Mouse (Mus musculus): ENCODE results near the gene Prkar1a.
"Not testable (repeated sequence)": the region's sequence is repeated elsewhere in the genome, so short reads cannot be mapped to it uniquely, and the experiment has no call there.

The Prkar1a gene

DNA sequence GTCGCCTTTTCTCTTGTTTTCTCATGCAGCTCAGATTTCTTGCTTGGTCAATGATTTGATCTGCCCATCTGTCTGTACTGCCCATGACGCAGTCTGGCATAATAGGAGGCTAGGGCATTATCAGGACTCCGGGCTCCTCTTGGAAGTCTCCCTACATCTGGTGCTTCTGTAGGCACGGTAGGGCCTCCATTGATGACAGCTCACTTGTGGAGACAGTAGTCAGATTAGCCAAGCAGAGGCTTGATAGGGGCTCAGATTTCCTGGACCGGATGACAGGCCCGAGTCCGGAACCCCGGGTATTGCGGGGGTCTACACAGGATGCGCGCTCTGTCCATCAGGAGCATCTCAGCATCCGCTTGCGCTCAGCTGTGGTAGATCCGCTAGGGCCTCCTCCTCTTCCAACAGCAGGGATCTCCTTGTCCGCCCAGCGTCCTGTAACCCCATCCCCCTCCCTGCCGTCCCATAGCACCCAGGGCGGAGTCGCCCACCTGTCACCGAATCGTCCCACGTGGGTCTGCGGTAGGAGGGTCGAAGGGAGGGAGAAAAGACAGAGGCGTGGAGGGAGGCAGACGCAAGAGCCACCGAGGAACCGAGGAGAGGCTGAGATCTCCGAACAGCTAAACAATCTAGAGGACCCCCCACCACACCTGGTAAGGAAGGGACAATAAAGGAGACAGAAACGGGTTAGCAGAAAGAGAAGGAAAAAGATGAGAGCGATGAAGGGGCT is 933 bp downstream of the Prkar1a start:
- DNase-seq: peak; percentile 73

DNA sequence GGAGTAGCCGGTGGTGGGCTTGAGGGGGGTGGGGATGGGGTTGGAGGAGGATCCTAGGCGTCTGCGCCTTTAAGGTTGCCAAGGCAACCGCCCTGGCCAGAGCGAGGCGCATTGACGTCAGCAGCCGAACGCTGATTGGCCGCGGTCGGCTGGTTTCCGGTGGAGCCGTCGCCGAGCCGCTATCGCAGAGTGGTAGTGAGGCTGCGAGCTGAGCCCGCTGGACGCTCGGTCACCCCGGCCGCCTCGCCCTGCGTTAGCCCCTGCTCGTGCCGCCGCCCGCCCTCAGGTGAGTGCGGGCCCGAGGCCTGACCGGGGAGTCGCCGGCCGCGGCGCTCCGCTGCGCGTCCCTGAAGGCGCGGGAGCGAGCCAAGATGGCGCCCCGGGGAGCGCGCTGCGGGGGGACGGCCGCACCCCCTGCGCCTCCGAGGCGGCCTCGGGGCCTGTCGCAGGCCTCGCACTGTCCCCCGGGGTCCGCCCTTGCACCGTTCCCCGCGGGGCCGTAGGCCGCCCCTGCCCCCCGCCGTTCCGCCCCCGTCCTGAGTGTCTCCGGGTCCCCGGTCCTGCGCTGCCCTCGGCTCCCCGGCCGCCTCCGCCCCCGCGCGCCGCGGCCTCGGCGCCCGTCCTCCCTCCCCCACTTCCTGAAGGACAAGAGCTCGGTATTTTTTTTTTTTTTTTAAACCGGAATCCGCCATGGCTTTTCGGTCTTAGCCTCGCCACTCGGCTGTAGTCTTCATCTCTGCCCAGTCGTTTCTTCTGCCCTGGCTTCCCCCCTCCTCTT is 1.8 kb downstream of the Prkar1a start:
- DNase-seq: peak; percentile 93

DNA sequence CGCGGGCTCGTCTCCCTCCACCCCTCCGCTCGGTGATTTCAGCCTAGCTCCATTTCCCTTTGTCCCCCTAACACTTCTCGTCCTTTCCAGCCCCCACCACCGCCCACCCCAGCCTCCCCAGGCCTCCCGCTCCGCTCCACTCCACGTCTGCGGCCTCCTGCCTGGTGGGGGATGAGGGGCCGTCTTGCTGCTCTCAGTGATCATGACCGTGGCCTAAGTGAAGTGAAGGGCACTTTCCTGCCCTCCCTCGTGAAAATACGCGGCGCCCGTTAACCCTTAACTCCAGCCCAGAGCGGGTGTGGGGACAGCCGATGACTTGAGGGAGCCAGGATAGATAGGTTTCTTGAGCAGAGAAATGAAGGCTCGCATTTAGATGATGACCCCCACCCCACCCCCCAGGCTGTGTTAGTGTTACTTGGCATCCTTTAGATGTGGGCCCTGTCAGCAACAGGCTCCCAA is 2.4 kb downstream of the Prkar1a start:
- DNase-seq: peak; percentile 62

DNA sequence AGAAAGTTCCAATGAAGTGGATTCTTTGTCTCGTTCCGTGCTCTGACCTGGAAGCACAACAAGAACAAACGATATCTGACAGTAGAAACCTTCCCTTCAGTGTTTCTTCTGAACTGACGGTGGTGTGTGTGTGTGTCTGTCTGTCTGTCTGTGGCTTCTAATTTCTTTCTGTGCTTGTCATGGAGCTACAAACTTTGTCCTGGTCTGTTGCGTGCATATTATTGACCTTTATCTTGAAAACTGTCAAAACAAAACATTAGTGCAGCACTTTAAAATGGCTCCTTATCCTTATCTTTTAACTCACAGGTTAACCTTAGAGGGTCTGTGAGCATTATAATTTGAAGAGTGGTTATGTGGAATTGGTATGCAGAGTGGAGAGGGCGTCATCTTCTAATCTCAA is 3.3 kb downstream of the Prkar1a start:
- no peak for DNase-seq

DNA sequence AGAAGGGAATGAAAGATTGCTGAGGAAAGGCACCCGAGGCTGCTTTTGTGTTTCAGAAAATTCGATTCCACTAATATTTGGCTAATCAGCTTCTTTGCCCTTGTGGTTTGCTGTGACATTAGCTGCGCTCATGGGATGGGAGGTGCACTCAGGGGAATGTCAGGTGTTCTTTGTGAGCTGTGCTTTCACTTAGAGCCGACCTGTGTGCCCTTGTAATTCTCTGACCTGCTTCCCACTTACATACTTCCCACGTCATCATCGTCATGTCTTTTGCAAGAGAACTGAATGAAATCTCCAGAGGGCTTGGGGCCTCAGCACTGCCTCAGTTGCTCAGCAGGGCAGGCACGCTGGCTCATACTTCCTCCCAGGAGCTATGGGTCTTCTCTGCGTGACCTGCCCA is 4.0 kb downstream of the Prkar1a start:
- no peak for DNase-seq

DNA sequence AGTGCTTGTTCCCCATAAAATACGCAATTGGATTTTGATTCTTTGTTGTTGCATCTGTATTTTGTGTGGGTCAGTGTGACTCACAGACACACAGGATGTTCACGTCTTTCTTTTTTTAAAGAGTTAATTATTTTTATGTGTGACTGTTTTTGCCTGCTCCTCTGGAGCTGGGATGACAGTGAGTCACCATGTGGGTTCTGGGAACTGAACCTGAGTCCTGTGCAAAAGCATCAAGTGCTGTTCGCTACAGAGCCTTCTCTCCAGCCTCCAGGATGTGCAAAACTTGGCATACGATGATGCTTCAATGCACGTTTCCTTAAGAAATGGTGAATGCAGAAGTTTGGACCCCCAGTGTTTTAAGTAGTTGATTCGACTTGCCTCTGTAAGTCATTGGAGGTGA is 5.4 kb downstream of the Prkar1a start:
- no peak for DNase-seq

DNA sequence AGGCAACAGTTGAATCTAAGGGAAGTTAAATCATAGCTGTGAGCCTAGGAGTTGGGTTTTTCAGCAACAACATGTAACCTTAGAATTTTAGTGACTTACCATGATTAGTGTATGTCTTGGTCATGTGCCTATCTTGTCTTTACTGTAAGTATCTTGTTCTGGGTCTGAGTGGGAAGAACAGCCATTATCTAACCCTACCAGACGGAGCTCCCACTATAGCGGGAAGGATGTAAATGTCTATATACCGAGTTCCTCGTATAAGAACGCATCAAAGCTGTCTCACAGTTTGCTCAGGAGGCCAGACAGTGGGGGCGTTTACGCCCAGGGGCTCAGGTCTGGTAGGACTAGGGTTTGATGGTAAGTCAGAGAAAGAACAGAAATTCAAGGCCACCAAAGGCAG is 7.0 kb downstream of the Prkar1a start:
- DNase-seq: no peak

DNA sequence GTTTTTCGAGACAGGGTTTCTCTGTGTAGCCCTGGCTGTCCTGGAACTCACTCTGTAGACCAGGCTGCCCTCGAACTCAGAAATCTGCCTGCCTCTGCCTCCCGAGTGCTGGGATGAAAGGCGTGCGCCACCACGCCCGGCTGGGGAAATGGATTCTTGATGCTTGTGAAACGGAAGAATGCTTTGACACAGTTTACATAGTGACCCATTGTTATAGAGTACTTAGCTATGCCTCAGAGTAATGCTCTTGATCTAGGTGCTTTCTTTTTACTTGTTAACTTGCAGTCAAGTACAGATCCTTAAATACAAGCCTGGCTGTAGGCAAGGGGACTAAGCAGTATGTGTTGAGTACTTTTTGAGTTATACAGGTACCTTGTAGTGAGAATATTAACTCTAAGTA is 11.3 kb downstream of the Prkar1a start:
- DNase-seq: not testable (repeated sequence)

DNA sequence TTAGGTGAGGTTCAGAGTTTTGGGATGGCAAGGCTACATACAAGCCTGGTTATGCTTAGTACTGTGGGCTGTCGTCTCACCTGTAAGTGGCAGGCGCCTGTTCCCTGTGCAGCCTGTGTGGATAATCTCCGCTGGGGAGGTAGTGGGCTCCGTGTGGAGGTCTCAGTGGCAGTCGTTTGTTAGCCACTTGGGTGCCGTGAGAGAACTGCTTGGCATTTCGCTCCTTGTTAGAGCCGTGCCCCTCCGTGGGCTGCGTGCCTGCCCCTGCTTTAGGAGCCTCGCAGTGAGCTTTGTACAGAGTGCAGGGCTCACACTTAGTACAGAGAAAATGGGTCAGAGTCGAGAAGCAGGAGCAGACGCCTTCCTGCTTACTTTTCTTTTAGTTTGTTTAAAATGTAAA is 15.1 kb downstream of the Prkar1a start:
- no peak for DNase-seq

DNA sequence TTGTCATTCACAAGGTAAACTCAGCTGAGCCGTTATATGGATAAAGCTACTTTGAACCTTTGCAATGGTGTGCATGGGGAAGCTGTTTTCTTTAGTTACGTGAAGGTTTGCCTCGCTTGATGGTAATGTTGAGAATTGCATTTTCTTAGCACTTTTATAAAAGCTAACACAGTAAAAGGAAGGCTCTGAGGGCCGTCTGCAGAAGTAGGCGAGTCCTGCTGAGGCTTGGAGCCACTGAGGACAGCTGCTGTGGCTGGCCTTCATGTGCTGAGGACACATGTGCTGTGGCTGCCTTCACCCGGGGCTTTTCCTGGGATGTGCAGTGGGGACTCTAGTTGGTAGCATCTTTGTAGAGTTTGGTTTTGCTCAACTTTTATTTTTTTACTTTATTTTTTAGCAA is 16.2 kb downstream of the Prkar1a start:
- DNase-seq: no peak

DNA sequence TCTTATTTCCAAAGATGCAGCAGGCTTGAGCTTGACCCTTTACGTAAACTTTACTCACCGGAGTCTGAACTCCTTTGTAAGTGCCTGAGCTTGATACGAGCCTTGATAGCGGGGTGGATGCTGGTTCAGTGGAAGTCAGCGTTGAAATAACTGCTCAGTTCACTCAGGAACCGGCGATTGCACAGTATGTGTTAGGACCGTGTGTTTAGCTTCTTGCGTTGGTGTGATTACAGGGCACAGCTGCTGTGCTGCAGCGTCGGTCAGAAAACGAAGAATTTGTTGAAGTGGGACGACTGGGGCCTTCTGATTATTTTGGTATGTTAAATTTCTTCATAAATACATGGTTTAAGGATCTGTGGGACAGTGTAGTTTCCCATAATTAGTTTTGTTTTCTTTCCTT is 17.2 kb downstream of the Prkar1a start:
- DNase-seq: no peak

DNA sequence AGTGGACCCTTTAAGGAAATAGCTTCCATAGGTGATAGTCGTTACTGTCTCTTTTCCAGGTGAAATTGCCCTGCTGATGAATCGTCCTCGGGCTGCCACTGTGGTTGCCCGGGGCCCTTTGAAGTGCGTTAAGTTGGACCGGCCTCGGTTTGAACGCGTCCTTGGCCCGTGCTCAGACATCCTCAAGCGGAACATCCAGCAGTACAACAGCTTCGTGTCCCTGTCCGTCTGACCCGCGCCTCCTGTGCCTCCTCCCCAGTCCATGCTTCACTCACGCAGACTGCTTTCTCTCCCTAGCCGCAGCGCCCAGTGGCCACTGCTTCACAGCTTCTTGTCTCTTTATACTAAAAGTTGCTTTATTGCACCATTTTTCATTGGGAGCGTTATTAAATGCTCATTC is 18.2 kb downstream of the Prkar1a start:
- DNase-seq: no peak

DNA sequence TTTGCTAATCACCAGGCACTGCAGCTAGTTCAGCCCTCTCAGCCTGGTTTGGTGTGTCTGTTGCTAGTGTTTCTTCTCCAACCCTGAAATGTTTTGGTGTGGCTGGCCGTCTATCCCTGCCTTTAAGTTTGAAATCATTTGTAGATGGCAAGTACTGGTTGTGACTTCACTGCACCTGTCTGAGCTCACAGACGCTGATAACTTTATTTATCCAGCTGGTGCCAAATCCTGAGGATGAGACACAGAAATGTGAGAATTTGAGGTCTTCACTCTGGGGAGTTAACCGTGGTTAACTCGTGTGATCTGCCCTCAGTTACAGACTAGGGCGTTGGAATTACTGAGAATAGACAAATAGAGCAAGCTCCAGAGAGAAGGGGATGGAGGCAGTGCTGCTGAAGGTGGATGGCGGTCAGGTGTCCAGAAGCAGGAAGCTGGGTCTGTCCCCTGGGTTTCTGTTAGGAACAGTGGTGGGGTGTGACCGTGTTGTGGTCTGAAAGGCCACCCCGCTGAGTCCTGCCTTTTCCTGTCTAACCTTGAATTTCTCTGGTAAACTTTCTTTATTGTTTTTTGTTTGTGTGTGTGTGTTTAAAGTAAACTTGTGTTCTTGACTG is 19.0 kb downstream of the Prkar1a start:
- DNase-seq: no peak

DNA sequence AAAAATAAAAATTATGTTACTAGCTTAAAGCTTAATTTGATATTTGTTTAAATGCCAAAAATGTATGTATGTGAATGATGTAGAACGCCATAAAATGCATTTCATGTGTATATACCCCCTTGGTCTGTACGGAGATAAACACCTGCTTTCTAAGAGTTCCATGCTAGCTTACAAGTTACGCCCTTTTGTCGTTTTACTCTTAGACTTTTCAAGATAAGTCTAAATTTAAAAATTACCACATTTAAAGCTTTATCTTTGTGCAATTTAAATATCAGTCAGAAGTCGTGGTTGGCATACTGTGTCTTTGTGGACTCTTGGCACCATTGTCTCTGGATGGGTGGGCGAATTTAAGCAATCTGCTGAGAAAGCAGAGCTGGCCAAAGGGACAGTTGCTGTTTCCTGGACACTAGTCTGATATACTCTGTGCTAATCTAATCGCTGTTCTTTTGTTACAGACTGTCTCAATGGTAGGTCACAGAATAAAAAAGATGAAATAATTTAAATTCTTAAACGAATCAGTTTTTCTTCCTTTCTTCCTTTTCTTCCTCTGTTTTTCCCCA is 20.0 kb downstream of the Prkar1a start:
- no peak for DNase-seq

DNA sequence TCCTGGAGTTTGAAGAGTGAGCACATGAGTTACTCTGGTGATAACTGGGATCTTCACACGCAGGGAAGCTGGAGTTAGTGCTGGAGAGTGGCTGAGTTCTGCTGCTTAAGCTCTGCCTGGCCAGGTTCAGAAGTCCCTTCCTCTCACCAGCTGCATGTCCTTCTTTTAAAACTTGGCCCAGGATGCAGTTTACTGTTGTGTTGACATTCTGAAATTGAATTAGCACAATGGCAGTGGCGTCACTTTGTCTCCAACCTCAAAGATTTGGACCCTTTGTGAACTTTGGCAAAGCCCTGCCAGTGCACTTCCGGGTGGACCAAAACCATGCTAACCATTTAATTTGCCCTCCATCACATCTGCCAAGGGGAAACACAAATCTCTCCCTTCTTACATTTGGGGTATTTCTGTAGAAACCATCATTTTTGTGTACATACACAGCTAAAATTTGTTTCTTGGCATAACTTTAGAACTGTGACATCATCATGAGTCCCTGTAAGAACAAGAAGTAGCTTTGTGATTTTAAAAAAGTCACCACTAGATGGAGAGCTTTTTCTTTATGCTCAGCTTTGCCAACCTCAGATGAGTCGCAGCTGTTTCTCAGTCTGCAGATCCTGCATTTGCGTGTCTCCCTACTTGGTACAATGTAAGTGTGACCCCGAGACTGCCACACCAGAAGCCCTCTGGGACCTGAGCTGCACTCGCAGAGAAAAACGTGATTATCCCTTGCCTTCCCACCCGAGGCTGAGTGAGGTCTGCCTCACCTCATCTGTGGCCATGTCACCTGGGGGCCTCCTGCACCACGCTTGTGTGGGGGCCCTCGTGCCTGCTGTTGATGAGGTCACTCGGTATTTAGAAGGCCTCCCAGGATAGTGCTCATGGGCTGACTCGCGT is 21.1 kb downstream of the Prkar1a start:
- no peak for DNase-seq

DNA sequence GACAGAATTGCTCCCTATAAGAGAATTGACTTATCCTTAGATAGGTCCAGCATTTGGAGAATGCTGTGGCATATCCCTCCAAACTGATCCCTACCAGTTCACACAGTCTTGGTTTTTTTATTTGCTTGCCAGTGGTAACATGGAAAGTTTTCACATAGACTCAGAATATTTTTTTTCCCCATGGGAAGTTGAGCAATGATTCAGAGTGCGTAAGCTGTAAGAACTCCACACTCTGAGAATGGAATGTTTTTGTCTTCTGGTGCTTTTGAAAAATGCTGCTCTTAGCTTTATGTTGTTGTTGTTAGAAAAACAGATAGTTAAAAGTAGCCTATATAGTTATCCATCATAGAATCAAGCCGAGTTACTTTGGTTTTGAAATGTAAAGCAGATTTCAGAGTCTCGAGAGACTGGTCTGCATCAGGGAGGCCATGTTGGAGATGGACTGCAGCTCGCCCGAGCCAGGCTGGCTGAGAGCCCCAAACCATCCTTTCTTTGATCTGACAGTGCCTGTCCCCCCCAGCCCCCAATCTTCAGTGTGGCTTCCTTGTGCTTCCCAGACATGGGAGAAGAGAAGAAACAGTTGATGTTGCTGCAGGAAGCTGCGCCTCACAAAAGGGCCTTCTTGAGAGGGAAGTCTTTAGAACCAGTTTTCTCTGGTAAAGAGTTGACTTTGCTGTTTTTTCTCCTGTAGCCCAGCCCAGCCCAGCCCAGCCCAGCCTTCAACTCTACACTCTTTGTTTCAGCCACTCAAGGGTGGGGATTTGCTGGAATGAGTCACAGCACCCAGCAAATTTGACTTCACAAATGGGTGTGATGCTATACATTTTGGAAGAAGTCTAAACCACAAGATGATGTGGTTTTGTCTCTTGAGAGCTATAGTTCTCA is 22.2 kb downstream of the Prkar1a start:
- DNase-seq: no peak

DNA sequence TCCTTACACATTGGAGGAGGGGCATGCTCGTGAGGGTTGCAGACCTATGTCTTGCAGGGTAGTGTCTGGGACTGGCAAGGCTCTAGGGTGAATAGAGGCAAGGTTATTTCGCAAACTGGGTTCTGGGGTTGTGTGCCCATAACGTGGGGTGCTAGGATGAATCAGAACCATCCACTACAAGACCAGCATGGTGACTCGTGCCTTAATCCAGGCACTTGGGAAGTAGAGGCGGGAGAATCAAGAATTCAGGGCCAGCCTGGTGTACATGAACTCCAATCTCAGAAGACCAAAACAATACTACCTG is 22.8 kb downstream of the Prkar1a start:
- DNase-seq: no peak

DNA sequence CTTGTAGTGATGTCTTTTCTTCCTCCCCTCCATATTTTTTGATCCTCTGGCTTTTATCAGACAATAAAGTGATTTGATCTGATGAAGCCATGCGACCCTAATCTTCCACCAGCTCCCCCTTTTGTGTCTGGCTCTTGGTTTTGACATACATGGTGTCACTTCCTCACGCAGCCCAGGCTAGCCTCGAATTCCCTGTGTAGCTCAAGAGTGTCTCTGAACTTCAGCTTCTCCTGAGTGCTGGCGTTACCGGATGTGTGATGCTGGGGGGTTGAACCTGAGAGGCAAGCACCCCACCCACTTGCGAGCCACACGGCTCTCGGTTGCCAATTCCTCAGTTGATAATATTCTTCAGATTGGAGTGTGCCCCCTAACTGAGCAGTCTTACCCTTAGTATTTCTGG is 23.2 kb downstream of the Prkar1a start:
- DNase-seq: no peak

DNA sequence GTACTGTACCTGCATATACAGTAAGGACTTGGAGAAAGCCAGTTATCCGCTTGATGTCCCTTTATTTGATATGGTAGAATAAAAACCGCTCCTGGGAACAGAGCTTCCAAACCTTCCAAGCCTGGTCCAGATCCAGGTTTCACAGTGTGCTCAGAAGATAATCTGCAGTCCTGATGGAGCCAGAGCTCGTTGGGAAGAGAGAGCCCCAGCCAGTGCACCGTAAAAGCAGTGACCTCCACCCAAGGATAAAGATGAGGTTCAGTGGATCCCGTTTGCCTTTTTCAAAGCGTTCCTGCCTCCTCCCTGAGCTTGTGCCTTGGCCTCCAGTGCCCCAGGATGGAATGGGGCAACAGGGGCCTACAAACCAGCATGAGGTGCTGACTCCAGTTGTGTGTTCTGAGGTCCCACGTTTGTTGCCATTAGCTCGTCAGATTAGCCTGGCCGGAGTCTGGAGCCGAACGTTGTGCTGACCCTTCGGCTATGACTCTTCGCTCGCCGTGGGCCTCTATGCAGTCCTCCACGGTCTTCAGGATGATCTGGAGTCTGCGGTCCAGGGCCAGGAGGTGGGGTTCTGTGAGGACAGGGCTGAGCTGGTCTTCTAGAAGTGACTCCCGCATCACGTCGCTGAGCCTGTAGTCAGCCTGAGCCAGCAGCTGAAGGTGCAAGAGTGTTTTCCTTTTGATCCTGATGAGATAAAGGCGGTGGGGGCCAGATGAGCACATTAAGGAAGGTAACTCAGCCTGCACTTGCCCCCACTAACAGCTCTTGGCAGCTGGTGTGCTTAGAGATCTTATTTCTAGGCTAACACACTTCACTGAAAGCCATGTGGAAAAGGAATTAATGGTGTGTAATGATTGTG is 23.9 kb downstream of the Prkar1a start:
- no peak for DNase-seq

DNA sequence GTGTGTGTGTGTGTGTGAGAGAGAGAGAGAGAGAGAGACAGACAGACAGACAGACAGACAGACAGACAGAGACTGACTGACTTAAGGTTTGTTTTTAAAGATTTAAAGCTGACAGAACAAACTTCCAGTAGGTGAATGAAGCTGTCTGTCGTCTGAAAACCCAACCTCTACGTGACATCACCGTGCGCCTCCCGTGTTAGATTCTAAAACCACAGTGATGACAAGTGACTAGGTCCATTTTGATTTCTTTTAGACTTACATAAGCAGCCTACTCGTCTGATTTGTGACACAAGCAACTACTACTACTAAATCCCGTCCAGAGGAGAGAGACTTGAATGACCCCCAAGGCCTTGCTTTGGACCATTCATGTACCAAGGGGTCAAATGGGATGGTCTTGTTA is 24.5 kb downstream of the Prkar1a start:
- no peak for DNase-seq

DNA sequence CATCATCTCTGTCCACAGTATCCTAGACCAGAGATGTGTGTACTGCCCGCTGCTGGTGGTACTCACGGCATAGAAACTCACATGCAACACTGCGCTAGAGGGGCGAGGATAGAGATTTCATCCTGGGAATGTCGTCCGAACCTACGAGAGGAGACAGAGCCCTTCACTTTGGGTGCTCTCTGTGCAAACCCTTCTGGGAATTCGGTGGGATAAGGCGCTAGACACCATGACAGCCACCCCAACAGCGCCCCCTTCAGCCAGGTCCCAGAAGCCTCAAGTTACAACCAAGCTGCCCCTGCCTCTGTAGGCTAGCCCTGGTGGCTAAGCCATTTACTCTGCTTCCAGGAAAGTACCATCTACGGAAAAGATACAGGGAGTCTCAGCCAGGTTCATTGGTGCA is 25.3 kb downstream of the Prkar1a start:
- DNase-seq: no peak

Data from thymus, postnatal 4 days (tissue).